8 mouse cellular contexts compared by ENCODE assay signal in genomic region chr13:102693341-102693801, GRCm38 (mm10). TPM values are rescaled to one million over a fixed set of nuclear protein-coding genes. Genes with fewer than 3 reads are reported as not detected.
DNase-seq lines count a peak whose midpoint lies in the region; ATAC-seq lines count a peak whose summit lies in the region.

Gene Cd180 (plus strand): TSS chr13:102693558.

- peaks cover 5% of the 10 kb centered on the region for H3K4me1 ChIP-seq in kidney, embryonic 15.5 days
- peaks cover 28% of the 10 kb centered on the region for H3K4me1 ChIP-seq in heart, embryonic 13.5 days
- H3K4me1 ChIP-seq in limb, embryonic 10.5 days, result peaks cover 12% of the 10 kb centered on the region
- peaks cover 9% of the 10 kb centered on the region; the same call in 1 of the 2 replicates for H3K4me1 ChIP-seq in midbrain, embryonic 16.5 days (ENCODE audit: control insufficient read depth, insufficient read depth, low read length)

- no peak within 1 kb of the TSS for H3K4me3 ChIP-seq in kidney, embryonic 15.5 days (replicated peaks)
- H3K4me3 ChIP-seq in heart, embryonic 13.5 days, result no peak within 1 kb of the TSS
- no peak within 1 kb of the TSS for H3K4me3 ChIP-seq in limb, embryonic 10.5 days
- no peak within 1 kb of the TSS for H3K4me3 ChIP-seq in midbrain, embryonic 16.5 days (ENCODE audit: low read depth, low read length)

- H3K4me2 ChIP-seq in kidney, embryonic 15.5 days, result no peak within 1 kb of the TSS
- H3K4me2 ChIP-seq in heart, embryonic 13.5 days, result no peak within 1 kb of the TSS
- no peak within 1 kb of the TSS for H3K4me2 ChIP-seq in midbrain, embryonic 16.5 days (ENCODE audit: low read length)

- no peaks in the 10 kb centered on the region for H3K9me3 ChIP-seq in kidney, embryonic 15.5 days (replicated peaks)
- H3K9me3 ChIP-seq in heart, embryonic 13.5 days, result no peaks in the 10 kb centered on the region
- no peaks in the 10 kb centered on the region for H3K9me3 ChIP-seq in limb, embryonic 10.5 days (replicated peaks)
- H3K9me3 ChIP-seq in midbrain, embryonic 16.5 days (replicated peaks; ENCODE audit: control insufficient read depth, low read length, poor library complexity, severe bottlenecking), result no peaks in the 10 kb centered on the region

- WGBS in kidney, embryonic 15.5 days, result 59% methylated on average over 8 of the region's 8 CpGs
- WGBS in heart, embryonic 13.5 days, result 49% methylated on average over 8 of the region's 8 CpGs
- 80% methylated on average over 8 of the region's 8 CpGs for WGBS in limb, embryonic 10.5 days
- WGBS in midbrain, embryonic 16.5 days, result 80% methylated on average over 8 of the region's 8 CpGs

- no peak for ATAC-seq in kidney, embryonic 15.5 days (replicated peaks; ENCODE audit: low FRiP score)
- ATAC-seq in heart, embryonic 13.5 days (ENCODE audit: extremely low read depth, insufficient number of reproducible peaks, low FRiP score, low TSS enrichment), result no peak
- no peak for ATAC-seq in midbrain, embryonic 16.5 days

- peak; percentile 18 for DNase-seq in kidney, adult 11 months
- peak; percentile 74 for DNase-seq in MEL-GATA-1-ER (ENCODE audit: extremely low read depth, low read depth)
- DNase-seq in lung, postnatal 36 days, result peak; percentile 54
- DNase-seq in limb, embryonic 10.5 days (ENCODE audit: low spot score), result no peak
- DNase-seq in urinary bladder, adult 2 months (ENCODE audit: low spot score), result no peak

- H3K36me3 ChIP-seq in kidney, embryonic 15.5 days, result no peaks in the 10 kb centered on the region
- H3K36me3 ChIP-seq in heart, embryonic 13.5 days, result no peaks in the 10 kb centered on the region
- H3K36me3 ChIP-seq in limb, embryonic 10.5 days, result no peaks in the 10 kb centered on the region
- H3K36me3 ChIP-seq in midbrain, embryonic 16.5 days (ENCODE audit: control insufficient read depth, insufficient read depth, low read length), result no peaks in the 10 kb centered on the region

- H3K27me3 ChIP-seq in kidney, embryonic 15.5 days, result no peaks in the 10 kb centered on the region
- no peaks in the 10 kb centered on the region for H3K27me3 ChIP-seq in heart, embryonic 13.5 days (replicated peaks)
- no peaks in the 10 kb centered on the region for H3K27me3 ChIP-seq in limb, embryonic 10.5 days (ENCODE audit: low read depth, poor library complexity, severe bottlenecking)
- H3K27me3 ChIP-seq in midbrain, embryonic 16.5 days (ENCODE audit: control insufficient read depth, insufficient read depth, low read depth, low read length), result no peaks in the 10 kb centered on the region

- H3K27ac ChIP-seq in kidney, embryonic 15.5 days, result no peak within 1 kb of the TSS
- H3K27ac ChIP-seq in heart, embryonic 13.5 days (replicated peaks), result 0 out of 2 replicates have a peak within 1 kb of the TSS, but pooled peaks have one; percentile 59
- no peak within 1 kb of the TSS for H3K27ac ChIP-seq in limb, embryonic 10.5 days
- no peak within 1 kb of the TSS for H3K27ac ChIP-seq in midbrain, embryonic 16.5 days (ENCODE audit: low read length)

- H3K9ac ChIP-seq in kidney, embryonic 15.5 days, result no peak within 1 kb of the TSS
- no peak within 1 kb of the TSS for H3K9ac ChIP-seq in heart, embryonic 13.5 days
- H3K9ac ChIP-seq in midbrain, embryonic 16.5 days (ENCODE audit: low read depth, low read length), result no peak within 1 kb of the TSS

RNA-seq across cellular contexts. Expression of gene Cd180, which starts in this region (rescaled TPM):
- 0.40 and 0.76 TPM in 2 replicates for polyA plus RNA-seq in kidney, embryonic 15.5 days (2015; fragmentation: Nextera tagmentation; extraction: Ambion mirVana)
- 0.36 and 0.71 TPM in 2 replicates for polyA plus RNA-seq in heart, embryonic 13.5 days (2015; fragmentation: Nextera tagmentation; extraction: Ambion mirVana)
- 0.15 TPM in 1 of 2 replicates, not detected in the other for polyA plus RNA-seq in limb, embryonic 10.5 days (2016; fragmentation: Nextera tagmentation; extraction: Ambion mirVana)
- polyA plus RNA-seq in midbrain, embryonic 16.5 days (2015; fragmentation: Nextera tagmentation; extraction: Ambion mirVana), result 0.58 and 0.94 TPM in 2 replicates
- polyA plus RNA-seq in urinary bladder, adult 2 months (2012; rRNA removed), result 1.6 and 3.3 TPM in 2 replicates

Comparison
In these comparisons a context has a peak if more than half of its experiments do, and no peak if none do; other contexts are left out.
1. DNase-seq: peak in kidney, adult 11 months (single experiment), MEL-GATA-1-ER (single experiment) and lung, postnatal 36 days (single experiment); none in limb, embryonic 10.5 days (single experiment) and urinary bladder, adult 2 months (single experiment).